Mouse (Mus musculus) heart, embryonic 13.5 days (tissue): ENCODE measurements around the gene Khdc4. TPM values are rescaled to one million over a fixed set of nuclear protein-coding genes. Genes with fewer than 3 reads are reported as not detected.
A peak's percentile ranks its signal among the peaks of the same experiment; 100 is the strongest.

Experiments used
- ATAC-seq: fragments of 200-750 bp; cut with Nextera tagmentation; 2 replicates; pipeline ENCODE4 v1.8.0; 2017; ENCODE audit warnings: moderate TSS enrichment; ENCODE audit not compliant: insufficient number of reproducible peaks, low FRiP score, low TSS enrichment; ENCODE audit errors: extremely low read depth
- H3K27ac ChIP-seq: fragments of 300-500 bp; sonication (generic); replicated peaks from 2 replicates; pipeline ENCODE4 v1.5.1; 2015; ENCODE audit warnings: moderate library complexity, mild to moderate bottlenecking, inconsistent platforms
- H3K27me3 ChIP-seq: fragments of 300-500 bp; sonication (generic); replicated peaks from 2 replicates; pipeline ENCODE4 v1.6.1; 2015; ENCODE audit warnings: mild to moderate bottlenecking, inconsistent platforms
- H3K36me3 ChIP-seq: fragments of 300-500 bp; sonication (generic); 2 replicates; pipeline ENCODE4 v1.6.1; 2015; ENCODE audit warnings: mild to moderate bottlenecking, inconsistent platforms
- H3K4me1 ChIP-seq: fragments of 300-500 bp; sonication (generic); 2 replicates; pipeline ENCODE4 v1.6.1; 2015; ENCODE audit warnings: inconsistent platforms
- H3K4me2 ChIP-seq: fragments of 300-500 bp; sonication (generic); 2 replicates; pipeline ENCODE4 v1.6.1; 2015; ENCODE audit warnings: inconsistent platforms, mild to moderate bottlenecking, moderate library complexity
- H3K4me3 ChIP-seq: fragments of 300-500 bp; sonication (generic); 2 replicates; pipeline ENCODE4 v1.5.1; 2015; ENCODE audit warnings: moderate library complexity, mild to moderate bottlenecking, inconsistent platforms
- H3K9ac ChIP-seq: fragments of 300-500 bp; sonication (generic); 2 replicates; pipeline ENCODE4 v1.6.1; 2015; ENCODE audit warnings: inconsistent platforms, mild to moderate bottlenecking, moderate library complexity
- H3K9me3 ChIP-seq: fragments of 300-500 bp; sonication (generic); 2 replicates; pipeline ENCODE4 v1.6.1; 2016; ENCODE audit warnings: inconsistent platforms
- WGBS: fragments of 180-500 bp; shearing (Covaris S2); methylation state at CpG from one replicate; pipeline ENCODE4 v1.1.7; 2015; ENCODE audit warnings: mixed read lengths; 5-methylcytosine and 5-hydroxymethylcytosine counted together
- polyA plus RNA-seq: library from polyadenylated mRNA; unstranded; fragments of >200 nt; fragmentation: Nextera tagmentation; extraction: Ambion mirVana; gene quantifications from 2 replicates; pipeline ENCODE4 v1.2.1, GENCODE M21; 2015

The Khdc4 gene
- 54.8 and 61.4 TPM in 2 replicates for polyA plus RNA-seq

- no peaks in the 10 kb centered on the region for H3K27me3 ChIP-seq
- peak; percentile 98 for ATAC-seq
- WGBS = under 1% methylated on average over 47 of the region's 47 CpGs
- H3K9ac ChIP-seq = peak within 1 kb of the TSS; percentile 93
- peaks cover 31% of the 10 kb centered on the region for H3K36me3 ChIP-seq
- peak within 1 kb of the TSS; percentile 97 for H3K27ac ChIP-seq
- no peaks in the 10 kb centered on the region for H3K9me3 ChIP-seq
- H3K4me1 ChIP-seq = peaks cover 26% of the 10 kb centered on the region
- H3K4me2 ChIP-seq = peak within 1 kb of the TSS; percentile 94
- H3K4me3 ChIP-seq = peak within 1 kb of the TSS; percentile 89
Measured at GRCm38 (mm10) chr3:88684980-88685941, at the start of gene Khdc4. TSS of gene Khdc4 (plus strand) at chr3:88685803.

- WGBS = 46% methylated on average over 8 of the region's 8 CpGs
- peak overlapping the region; percentile 60 for H3K9ac ChIP-seq
- ATAC-seq = peak; percentile 39; the same call in 1 of the 2 replicates
- H3K9me3 ChIP-seq = no peaks in the 10 kb centered on the region
- no peaks in the 10 kb centered on the region for H3K27me3 ChIP-seq
- peaks cover 39% of the 10 kb centered on the region for H3K4me1 ChIP-seq
- H3K4me2 ChIP-seq = peak overlapping the region; percentile 18
- H3K27ac ChIP-seq = peak overlapping the region; percentile 90
- peaks cover 100% of the 10 kb centered on the region for H3K36me3 ChIP-seq
- no peak overlapping the region for H3K4me3 ChIP-seq
Measured at GRCm38 (mm10) chr3:88636555-88636986, 49.0 kb upstream of the Khdc4 start.

- no peak overlapping the region for H3K9ac ChIP-seq
- no peak overlapping the region for H3K4me3 ChIP-seq
- H3K4me1 ChIP-seq = peaks cover 34% of the 10 kb centered on the region
- H3K4me2 ChIP-seq = no peak overlapping the region
- peaks cover 100% of the 10 kb centered on the region for H3K36me3 ChIP-seq
- peak overlapping the region; percentile 90 for H3K27ac ChIP-seq
- no peaks in the 10 kb centered on the region for H3K27me3 ChIP-seq
- H3K9me3 ChIP-seq = no peaks in the 10 kb centered on the region
- no peak for ATAC-seq
- WGBS = 92% methylated on average over 5 of the region's 5 CpGs
Measured at GRCm38 (mm10) chr3:88637134-88637533, 48.5 kb upstream of the Khdc4 start.

GRCm38 (mm10) chr3:88639239-88639638, 46.4 kb upstream of the Khdc4 start:
- no peak overlapping the region for H3K9ac ChIP-seq
- 91% methylated on average over 12 of the region's 12 CpGs for WGBS
- H3K36me3 ChIP-seq = peaks cover 100% of the 10 kb centered on the region
- H3K27ac ChIP-seq = no peak overlapping the region
- H3K4me3 ChIP-seq = no peak overlapping the region
- no peak for ATAC-seq
- H3K27me3 ChIP-seq = no peaks in the 10 kb centered on the region
- H3K4me1 ChIP-seq = peaks cover 22% of the 10 kb centered on the region
- H3K4me2 ChIP-seq = no peak overlapping the region
- H3K9me3 ChIP-seq = no peaks in the 10 kb centered on the region

GRCm38 (mm10) chr3:88640676-88641075, 44.9 kb upstream of the Khdc4 start:
- H3K9me3 ChIP-seq = no peaks in the 10 kb centered on the region
- no peak for ATAC-seq
- H3K27ac ChIP-seq = no peak overlapping the region
- H3K36me3 ChIP-seq = peaks cover 100% of the 10 kb centered on the region
- H3K4me3 ChIP-seq = no peak overlapping the region
- WGBS = 89% methylated on average over 1 of the region's 1 CpGs
- H3K9ac ChIP-seq = no peak overlapping the region
- no peaks in the 10 kb centered on the region for H3K27me3 ChIP-seq
- no peak overlapping the region for H3K4me2 ChIP-seq
- peaks cover 14% of the 10 kb centered on the region for H3K4me1 ChIP-seq

- Histone ChIP-seq H3K4me1 (no peaks in the 10 kb centered on the region), H3K36me3 (peaks cover 100% of the 10 kb centered on the region), H3K27me3 (no peaks in the 10 kb centered on the region), H3K4me3 (no peak overlapping the region), H3K4me2 (no peak overlapping the region), H3K9me3 (no peaks in the 10 kb centered on the region), H3K27ac (no peak overlapping the region), H3K9ac (no peak overlapping the region)
- no peak for ATAC-seq
- WGBS = 76% methylated on average over 5 of the region's 5 CpGs
Measured at GRCm38 (mm10) chr3:88643078-88643477, 42.5 kb upstream of the Khdc4 start.

- WGBS = 82% methylated on average over 12 of the region's 12 CpGs
- H3K9ac ChIP-seq = no peak overlapping the region
Measured at GRCm38 (mm10) chr3:88645937-88646336, 39.7 kb upstream of the Khdc4 start.

GRCm38 (mm10) chr3:88646426-88646995, 39.1 kb upstream of the Khdc4 start:
- H3K9me3 ChIP-seq = no peaks in the 10 kb centered on the region
- no peak overlapping the region for H3K9ac ChIP-seq
- H3K27ac ChIP-seq = no peak overlapping the region
- H3K36me3 ChIP-seq = peaks cover 74% of the 10 kb centered on the region
- no peak for ATAC-seq
- no peak overlapping the region for H3K4me3 ChIP-seq
- no peaks in the 10 kb centered on the region for H3K27me3 ChIP-seq
- no peak overlapping the region for H3K4me2 ChIP-seq
- WGBS = 60% methylated on average over 6 of the region's 6 CpGs
- H3K4me1 ChIP-seq = no peaks in the 10 kb centered on the region

More at GRCm38 (mm10) chr3:88645937-88646336, 39.7 kb upstream of the Khdc4 start:
- H3K4me3 ChIP-seq = no peak overlapping the region
- no peak overlapping the region for H3K4me2 ChIP-seq
- no peaks in the 10 kb centered on the region for H3K4me1 ChIP-seq
- H3K36me3 ChIP-seq = peaks cover 80% of the 10 kb centered on the region
- no peak for ATAC-seq
- H3K27me3 ChIP-seq = no peaks in the 10 kb centered on the region
- no peak overlapping the region for H3K27ac ChIP-seq
- H3K9me3 ChIP-seq = no peaks in the 10 kb centered on the region

GRCm38 (mm10) chr3:88647076-88647475, 38.5 kb upstream of the Khdc4 start:
- Histone ChIP-seq H3K27ac (no peak overlapping the region), H3K36me3 (peaks cover 68% of the 10 kb centered on the region), H3K4me3 (no peak overlapping the region), H3K4me2 (no peak overlapping the region), H3K4me1 (no peaks in the 10 kb centered on the region), H3K9ac (no peak overlapping the region), H3K9me3 (no peaks in the 10 kb centered on the region), H3K27me3 (no peaks in the 10 kb centered on the region)
- 0 out of 2 replicates have a peak, but pooled peaks have one; percentile 21 for ATAC-seq
- 75% methylated on average over 3 of the region's 3 CpGs for WGBS

GRCm38 (mm10) chr3:88647779-88648413, 37.7 kb upstream of the Khdc4 start:
- no peak overlapping the region for H3K9ac ChIP-seq
- H3K27ac ChIP-seq = no peak overlapping the region
- WGBS = 81% methylated on average over 14 of the region's 14 CpGs
- ATAC-seq = no peak
- no peak overlapping the region for H3K4me3 ChIP-seq
- H3K4me1 ChIP-seq = no peaks in the 10 kb centered on the region
- H3K36me3 ChIP-seq = peaks cover 60% of the 10 kb centered on the region
- no peaks in the 10 kb centered on the region for H3K9me3 ChIP-seq
- no peaks in the 10 kb centered on the region for H3K27me3 ChIP-seq
- no peak overlapping the region for H3K4me2 ChIP-seq
